Mouse (Mus musculus): ENCODE data around the gene Ttc28. TPM values are rescaled to one million over a fixed set of nuclear protein-coding genes. Genes with fewer than 3 reads are reported as not detected.

The Ttc28 gene
- total and polyA plus RNA-seq, 3 experiments: 1.1 to 1.8 TPM; not detected in 1

GRCm38 (mm10) chr5:111120705-111121420, 241.3 kb downstream of the Ttc28 start:
- peaks cover 11 to 33% of the 10 kb centered on the region in 2 experiments for H3K4me1 ChIP-seq (ENCODE audit: control insufficient read depth in 1 of 2, insufficient read depth in 2 of 2, low read length in 2 of 2)
- H3K9ac ChIP-seq (ENCODE audit: control insufficient read depth, low read depth, low read length, poor library complexity, severe bottlenecking): no peak overlapping the region
- H3K27me3 ChIP-seq (ENCODE audit: control insufficient read depth in 1 of 2, insufficient read depth in 2 of 2, low read length in 2 of 2): no peaks in the 10 kb centered on the region
- H3K9me3 ChIP-seq (replicated peaks; ENCODE audit: insufficient read depth, low read length): no peaks in the 10 kb centered on the region
- DNase-seq (ENCODE audit: low read depth, low spot score): no peak
- H3K4me3 ChIP-seq (ENCODE audit: control insufficient read depth in 1 of 2, insufficient read depth in 1 of 2, low read depth in 2 of 2, low read length in 2 of 2): no peak overlapping the region
- no peak overlapping the region for H3K27ac ChIP-seq (ENCODE audit: control insufficient read depth, low read depth, low read length)
- TF ChIP-seq CHD1 (IDR thresholded peaks at IDR 0.05; ENCODE audit: low read depth, low read length) (no peak), MYB (IDR thresholded peaks at IDR 0.05; ENCODE audit: low read depth, low read length) (no peak), ZC3H11A (IDR thresholded peaks at IDR 0.05; ENCODE audit: low read depth, low read length) (no peak), MAX (IDR thresholded peaks at IDR 0.05; ENCODE audit: low read length) (no peak), KAT2A (conservative IDR thresholded peaks at IDR 0.05; ENCODE audit: low read depth, low read length) (no peak), USF2 (IDR thresholded peaks at IDR 0.05; ENCODE audit: borderline replicate concordance in 1 of 2, insufficient read depth in 1 of 2, low read depth in 1 of 2, low read length in 2 of 2) (no peak), GATA1 (IDR thresholded peaks at IDR 0.05; ENCODE audit: low read depth, low read length) (no peak), ETS1 (IDR thresholded peaks at IDR 0.05; ENCODE audit: low read depth, low read length) (no peak), USF1 (IDR thresholded peaks at IDR 0.05; ENCODE audit: low read depth, low read length) (no peak), TCF12 (IDR thresholded peaks at IDR 0.05; ENCODE audit: low read depth, low read length) (no peak), TAL1 (IDR thresholded peaks at IDR 0.05; ENCODE audit: low read length) (no peak), HCFC1 (IDR thresholded peaks at IDR 0.05; ENCODE audit: low read depth, low read length) (no peak), RAD21 (IDR thresholded peaks at IDR 0.05; ENCODE audit: low read depth, low read length) (no peak), POLR2AphosphoS2 (IDR thresholded peaks at IDR 0.05; ENCODE audit: low read length) (no peak), NELFE (IDR thresholded peaks at IDR 0.05; ENCODE audit: low read depth, low read length) (no peak), CHD2 (IDR thresholded peaks at IDR 0.05; ENCODE audit: low read length) (no peak), BHLHE40 (IDR thresholded peaks at IDR 0.05; ENCODE audit: borderline replicate concordance, low read depth, low read length) (no peak)
- H3K79me2 ChIP-seq (ENCODE audit: control insufficient read depth, insufficient read depth, low read length, poor library complexity): no peaks in the 10 kb centered on the region
- peaks cover 0 to 13% of the 10 kb centered on the region in 2 experiments; a peak in 2 of 4 replicates for H3K36me3 ChIP-seq (ENCODE audit: control insufficient read depth in 1 of 2, insufficient read depth in 2 of 2, low read length in 2 of 2)

DNA sequence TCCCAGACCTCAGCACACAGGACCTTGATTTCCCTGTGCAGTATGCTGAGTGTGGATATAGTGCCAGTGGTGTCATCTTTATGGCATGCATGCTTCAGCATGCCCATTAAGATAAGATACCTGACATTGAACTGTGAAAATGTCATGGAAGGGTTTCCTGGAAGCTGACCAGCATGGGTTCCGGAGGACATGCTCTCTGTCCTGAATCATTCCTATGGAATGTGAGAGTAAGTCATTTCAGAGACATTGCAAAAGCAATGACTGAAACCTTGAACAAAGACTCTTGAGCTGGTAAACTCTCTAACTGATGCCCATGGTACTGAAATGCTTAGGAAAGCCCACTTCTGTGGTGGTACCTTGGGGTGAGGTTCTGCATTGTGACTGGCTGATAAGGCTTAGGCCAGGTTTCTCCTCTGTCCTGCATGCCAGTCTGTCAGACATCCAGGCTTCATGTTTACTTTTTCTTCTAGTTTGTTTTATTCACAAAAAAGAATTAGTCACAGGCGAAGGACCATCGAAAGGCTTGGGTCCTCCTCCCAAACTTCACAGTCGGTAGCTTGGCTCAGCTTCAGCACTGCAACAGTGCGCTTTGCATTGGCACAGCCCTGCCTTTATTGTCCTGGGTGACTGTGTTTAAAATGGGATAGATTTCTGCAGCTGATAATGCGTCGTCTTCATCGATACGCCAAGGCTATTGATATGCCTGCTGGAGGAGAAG, 242.9 kb downstream of the Ttc28 start:
- Histone ChIP-seq H3K9ac (ENCODE audit: control insufficient read depth, low read depth, low read length, poor library complexity, severe bottlenecking) (no peak overlapping the region), H3K79me2 (ENCODE audit: control insufficient read depth, insufficient read depth, low read length, poor library complexity) (no peaks in the 10 kb centered on the region), H3K36me3 (ENCODE audit: control insufficient read depth in 1 of 2, insufficient read depth in 2 of 2, low read length in 2 of 2) (peaks cover 0 to 11% of the 10 kb centered on the region in 2 experiments; a peak in 2 of 4 replicates), H3K4me1 (ENCODE audit: control insufficient read depth in 1 of 2, insufficient read depth in 2 of 2, low read length in 2 of 2) (peaks cover 8 to 22% of the 10 kb centered on the region in 2 experiments), H3K27ac (ENCODE audit: control insufficient read depth, low read depth, low read length) (no peak overlapping the region), H3K9me3 (replicated peaks; ENCODE audit: insufficient read depth, low read length) (no peaks in the 10 kb centered on the region), H3K4me3 (ENCODE audit: control insufficient read depth in 1 of 2, insufficient read depth in 1 of 2, low read depth in 2 of 2, low read length in 2 of 2) (no peak overlapping the region), H3K27me3 (ENCODE audit: control insufficient read depth in 1 of 2, insufficient read depth in 2 of 2, low read length in 2 of 2) (no peaks in the 10 kb centered on the region)
- no peak for TF ChIP-seq ZNF384 (IDR thresholded peaks at IDR 0.05; ENCODE audit: low read depth, low read length)
- TF ChIP-seq POLR2AphosphoS5 (IDR thresholded peaks at IDR 0.05; ENCODE audit: borderline replicate concordance, low read depth, low read length): no peak
- TF ChIP-seq E2F4 (IDR thresholded peaks at IDR 0.05; ENCODE audit: borderline replicate concordance, low read depth, low read length): no peak
- no peak for TF ChIP-seq ELF1 (IDR thresholded peaks at IDR 0.05; ENCODE audit: low read depth, low read length)
- TF ChIP-seq MAFK (IDR thresholded peaks at IDR 0.05; ENCODE audit: borderline replicate concordance, low read depth, low read length): no peak
- TF ChIP-seq CHD2 (IDR thresholded peaks at IDR 0.05; ENCODE audit: low read length): no peak
- no peak for TF ChIP-seq ETS1 (IDR thresholded peaks at IDR 0.05; ENCODE audit: low read depth, low read length)
- no peak for DNase-seq (ENCODE audit: low read depth, low spot score)

Measured in MEL (cell line).